Mouse (Mus musculus): ENCODE results near the gene Rab33a.

DNA sequence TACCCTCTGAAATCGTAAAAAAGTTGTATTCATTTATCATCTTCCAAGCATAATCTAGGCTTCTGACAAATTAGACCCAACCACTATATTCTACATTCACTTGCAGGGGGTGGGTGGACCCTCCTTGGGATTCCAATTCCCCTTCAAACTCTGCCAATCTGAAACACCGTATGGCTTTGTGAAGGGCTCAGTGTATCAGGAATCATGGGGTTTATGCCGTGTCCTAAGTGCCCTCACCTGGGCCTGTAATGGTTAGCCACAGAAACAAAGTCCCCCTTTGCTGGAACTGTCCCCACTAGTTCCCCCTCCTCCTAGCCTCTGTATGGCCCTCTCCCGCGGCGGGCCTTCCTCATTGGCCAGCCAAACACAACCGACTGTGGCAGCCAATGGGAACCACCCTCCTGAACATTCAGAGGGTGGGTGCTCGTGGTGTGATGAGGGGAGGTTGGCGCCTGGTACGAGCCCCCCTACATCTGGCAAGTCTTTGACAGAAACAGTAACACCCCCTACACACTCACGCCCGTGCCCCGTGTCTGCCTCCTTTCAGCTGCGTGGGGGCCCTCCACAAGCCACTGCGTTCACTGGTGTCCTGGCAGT, 776 bp upstream of the Rab33a start:
- 0 out of 2 replicates have a peak, but pooled peaks have one; percentile 18 for TF ChIP-seq POLR2A (IDR thresholded peaks at IDR 0.05; ENCODE audit: extremely low read depth, insufficient read depth, low read length)
- TF ChIP-seq CTCF (IDR thresholded peaks at IDR 0.05; ENCODE audit: extremely low read depth, insufficient read depth, low read length), result no peak
